Mouse (Mus musculus): ENCODE data around the gene Ncbp2.

DNA sequence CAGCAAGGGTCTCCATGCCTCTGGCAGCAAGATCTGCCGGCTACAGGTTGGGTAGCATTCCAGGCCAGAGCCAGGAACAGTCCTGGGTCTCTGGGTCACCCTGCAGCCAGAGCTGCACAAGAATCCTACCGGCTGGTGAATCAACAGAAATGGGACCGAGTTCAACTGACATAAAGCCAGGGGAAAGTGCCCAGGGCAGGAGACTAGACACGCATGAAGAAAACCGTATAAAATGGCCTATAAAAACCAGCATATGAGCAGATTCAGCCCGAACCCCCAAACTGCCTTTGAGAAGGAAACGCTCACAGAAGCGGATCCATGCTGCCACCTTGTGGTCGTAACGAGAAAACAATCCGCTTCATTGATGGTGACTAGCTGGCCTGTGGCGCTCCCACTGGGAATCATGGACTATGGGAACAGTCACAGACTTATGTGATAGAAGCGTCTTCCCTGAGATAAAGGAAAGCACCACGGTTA, 30.0 kb upstream of the Ncbp2 start:
- no peak for TF ChIP-seq MAX (IDR thresholded peaks at IDR 0.05)
- TF ChIP-seq CTCF (IDR thresholded peaks at IDR 0.05; ENCODE audit: control insufficient read depth, insufficient read depth, insufficient read length): peak; percentile 60
- no peak for TF ChIP-seq MYOG (IDR thresholded peaks at IDR 0.05; ENCODE audit: control insufficient read depth, extremely low read depth, insufficient read length)
- TF ChIP-seq MYOD1 (IDR thresholded peaks at IDR 0.05; ENCODE audit: control insufficient read depth, insufficient read length, low read depth): no peak
- no peak for TF ChIP-seq USF1 (IDR thresholded peaks at IDR 0.05; ENCODE audit: low read depth)
- no peak for TF ChIP-seq CEBPB (IDR thresholded peaks at IDR 0.05; ENCODE audit: low read depth)
- TF ChIP-seq FOSL1 (IDR thresholded peaks at IDR 0.05; ENCODE audit: insufficient read depth, low read length, poor library complexity, severe bottlenecking): no peak

Measured in C2C12 (cell line).